Mouse (Mus musculus): ENCODE data around the gene Epop.

Gene Epop

GRCm38 (mm10) chr11:97579088-97579857, 50.2 kb downstream of the Epop start:
- no peak for DNase-seq

DNA sequence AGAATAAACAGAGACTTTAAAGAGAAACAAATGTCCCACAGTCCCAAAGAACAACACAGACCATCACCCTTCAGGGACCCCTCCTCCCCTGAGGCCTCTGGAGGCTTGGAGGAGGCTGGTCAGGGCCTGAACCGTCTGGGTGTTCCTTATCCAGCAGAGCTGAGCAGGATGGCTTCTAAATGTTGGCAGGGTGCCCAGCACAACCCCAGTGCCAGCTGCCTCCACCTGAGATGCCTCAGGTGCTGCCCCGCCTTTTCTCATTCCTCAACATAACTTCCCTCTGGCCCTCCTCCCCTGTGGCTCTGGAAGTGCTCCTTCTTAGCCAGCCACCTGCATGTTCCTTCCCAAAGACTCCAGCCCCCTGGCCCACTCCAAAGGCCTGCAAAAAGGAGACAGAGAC, 51.2 kb downstream of the Epop start:
- peak; percentile 69 for DNase-seq

All from cerebellum, adult 9-11 months (tissue).